Mouse (Mus musculus) megakaryocyte, embryonic 14.5 days (primary cell): ENCODE results near the gene Ank. TPM values are rescaled to one million over a fixed set of nuclear protein-coding genes. Genes with fewer than 3 reads are reported as not detected.
"Not testable (repeated sequence)": the region's sequence is repeated elsewhere in the genome, so short reads cannot be mapped to it uniquely, and the experiment has no call there.

ENCODE experiments used
- H3K27me3 ChIP-seq: replicated peaks from 2 replicates; pipeline ENCODE3; 2012; ENCODE audit warnings: inconsistent platforms
- H3K36me3 ChIP-seq: replicated peaks from 2 replicates; pipeline ENCODE3; 2012; ENCODE audit warnings: low read length, inconsistent platforms, mixed read lengths
- H3K4me1 ChIP-seq: 2 replicates; pipeline ENCODE4 v1.6.1; 2012; ENCODE audit warnings: inconsistent platforms
- H3K4me3 ChIP-seq: replicated peaks from 2 replicates; pipeline ENCODE3; 2012; ENCODE audit warnings: moderate library complexity, mild to moderate bottlenecking, inconsistent platforms
- H3K9me3 ChIP-seq: 2 replicates; pipeline ENCODE4 v1.6.1; 2012; ENCODE audit warnings: inconsistent platforms
- FLI1 ChIP-seq: IDR thresholded peaks from 2 replicates; pipeline ENCODE4 v1.6.1; 2012; ENCODE audit warnings: low read length, inconsistent platforms, mixed read lengths
- GATA1 ChIP-seq: IDR thresholded peaks from 3 replicates; pipeline ENCODE4 v1.6.1; 2012; ENCODE audit warnings: mixed read lengths, low read length, inconsistent platforms, borderline replicate concordance
- polyA plus RNA-seq: library from polyadenylated mRNA; stranded (reverse); fragments of >175 nt; gene quantifications from 2 replicates; pipeline ENCODE4 v1.2.3, GENCODE M21; 2012; ENCODE audit warnings: low replicate concordance; ENCODE audit not compliant: insufficient read depth

Ank gene
- polyA plus RNA-seq, 1 experiment = 5.0 TPM

DNA sequence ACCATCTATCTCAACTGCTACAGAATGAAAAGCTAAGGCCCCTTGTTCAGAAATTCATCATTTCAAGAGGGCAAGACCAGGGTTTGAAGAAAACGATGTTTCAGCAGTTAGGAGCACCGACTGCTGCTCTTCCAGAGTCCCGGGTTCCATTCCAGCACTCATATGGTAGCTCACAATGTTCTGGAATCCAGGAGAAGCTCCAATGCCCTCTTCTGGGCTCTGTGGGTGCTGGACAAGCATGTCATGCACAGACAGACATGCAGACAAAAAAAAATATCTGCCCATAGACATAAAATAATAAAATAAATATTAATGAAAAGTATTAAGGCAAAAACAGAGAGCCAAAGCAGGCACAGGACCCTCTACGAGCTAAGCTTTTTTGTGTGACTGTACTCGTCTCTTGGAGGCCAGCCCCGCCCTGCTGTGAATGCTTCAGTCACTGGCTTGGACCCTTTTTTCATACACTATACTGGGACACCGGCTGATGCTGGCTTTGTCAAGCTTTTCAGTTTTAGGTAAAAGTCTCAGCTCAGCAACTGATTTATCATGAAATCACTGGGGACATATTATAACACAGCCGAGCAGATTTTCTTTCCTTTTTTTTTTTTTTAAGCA, 979 bp upstream of the Ank start:
- Histone ChIP-seq H3K4me1 (peaks cover 26% of the 10 kb centered on the region), H3K9me3 (no peaks in the 10 kb centered on the region), H3K36me3 (no peaks in the 10 kb centered on the region), H3K4me3 (peak overlapping the region; percentile 95), H3K27me3 (peaks cover 20% of the 10 kb centered on the region)
- TF ChIP-seq FLI1 (no peak), GATA1 (no peak)

DNA sequence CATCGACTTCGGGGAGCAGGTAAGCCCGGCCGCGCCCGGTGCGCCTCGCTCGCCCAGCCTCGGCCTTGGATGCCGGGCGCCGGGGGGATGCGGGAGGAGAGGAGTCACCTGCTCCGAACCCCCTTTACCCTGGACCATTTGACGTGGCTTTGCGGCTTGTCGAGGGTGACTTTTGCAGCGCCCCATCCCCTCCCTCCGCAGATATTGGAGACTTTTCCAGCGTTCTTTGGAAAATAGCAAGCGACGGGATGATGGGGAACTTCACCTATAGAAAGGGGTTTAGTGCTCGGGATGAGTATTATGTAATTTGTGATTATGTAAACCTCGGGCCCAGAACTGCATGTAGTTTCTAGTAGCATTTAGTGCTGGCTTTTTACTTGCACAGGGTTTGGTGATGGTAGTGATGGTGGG, 609 bp downstream of the Ank start:
- Histone ChIP-seq H3K27me3 (peaks cover 20% of the 10 kb centered on the region), H3K9me3 (peaks cover 3% of the 10 kb centered on the region; the same call in 1 of the 2 replicates), H3K36me3 (peaks cover 8% of the 10 kb centered on the region), H3K4me3 (peak overlapping the region; percentile 95), H3K4me1 (peaks cover 34% of the 10 kb centered on the region)
- TF ChIP-seq GATA1 = no peak
- TF ChIP-seq FLI1 = no peak

DNA sequence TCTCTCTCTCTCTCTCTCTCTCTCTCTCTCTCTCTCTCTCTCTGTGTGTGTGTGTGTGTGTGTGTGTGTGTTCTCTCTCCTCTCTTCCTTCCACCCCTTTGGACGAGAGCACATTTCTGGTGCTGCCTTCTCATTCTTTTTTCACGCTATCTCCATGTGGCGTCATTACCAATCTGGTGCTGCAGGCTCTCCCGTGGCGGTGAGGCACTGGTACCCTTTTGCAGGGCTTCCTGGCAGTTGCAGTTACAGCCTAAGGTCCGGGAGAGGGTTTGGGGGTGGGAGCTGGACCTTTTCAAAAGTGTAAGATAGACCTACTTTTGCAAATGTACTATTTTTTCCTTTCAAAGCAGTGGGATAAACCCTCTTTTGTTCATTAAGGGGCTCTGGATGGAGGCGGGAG, 1.2 kb downstream of the Ank start:
- TF ChIP-seq GATA1 (no peak), FLI1 (no peak)
- Histone ChIP-seq H3K4me1 (peaks cover 34% of the 10 kb centered on the region), H3K27me3 (peaks cover 20% of the 10 kb centered on the region), H3K9me3 (peaks cover 3% of the 10 kb centered on the region; the same call in 1 of the 2 replicates), H3K4me3 (peak overlapping the region; percentile 95), H3K36me3 (peaks cover 10% of the 10 kb centered on the region)

DNA sequence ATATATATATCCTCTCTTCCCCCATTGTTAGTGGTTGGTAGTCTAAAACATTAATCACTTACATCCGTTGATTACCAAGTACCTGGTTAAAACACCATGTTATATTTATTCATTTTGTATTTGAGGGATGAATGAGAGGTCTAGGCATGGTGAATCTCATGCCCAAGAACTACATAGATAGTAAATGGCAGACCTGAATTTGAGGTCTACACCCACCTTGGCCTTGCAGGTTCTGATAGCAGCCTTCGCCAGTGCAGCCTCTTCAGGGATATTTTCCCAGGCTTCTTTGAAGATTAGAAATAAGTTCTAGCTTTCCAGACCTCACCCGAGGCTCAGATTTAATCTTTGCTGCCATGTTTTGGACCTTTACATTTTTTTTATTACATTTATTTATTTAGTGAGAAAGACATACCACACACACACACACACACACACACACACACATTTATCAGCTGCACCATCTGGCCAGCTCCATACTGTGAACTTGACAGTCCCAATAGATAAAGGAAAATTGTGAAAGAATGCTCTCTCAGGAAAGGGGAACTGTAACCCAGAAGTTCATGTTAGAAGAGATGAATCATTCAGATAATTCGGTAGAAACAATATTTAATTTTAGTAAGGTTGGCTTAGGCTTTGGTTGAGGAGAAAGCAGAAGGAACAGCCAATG, 2.5 kb downstream of the Ank start:
- peaks cover 3% of the 10 kb centered on the region; the same call in 1 of the 2 replicates for H3K9me3 ChIP-seq
- H3K27me3 ChIP-seq = peaks cover 20% of the 10 kb centered on the region
- no peak overlapping the region for H3K4me3 ChIP-seq
- TF ChIP-seq GATA1 (no peak), FLI1 (no peak)
- peaks cover 10% of the 10 kb centered on the region for H3K36me3 ChIP-seq
- H3K4me1 ChIP-seq = peaks cover 34% of the 10 kb centered on the region

DNA sequence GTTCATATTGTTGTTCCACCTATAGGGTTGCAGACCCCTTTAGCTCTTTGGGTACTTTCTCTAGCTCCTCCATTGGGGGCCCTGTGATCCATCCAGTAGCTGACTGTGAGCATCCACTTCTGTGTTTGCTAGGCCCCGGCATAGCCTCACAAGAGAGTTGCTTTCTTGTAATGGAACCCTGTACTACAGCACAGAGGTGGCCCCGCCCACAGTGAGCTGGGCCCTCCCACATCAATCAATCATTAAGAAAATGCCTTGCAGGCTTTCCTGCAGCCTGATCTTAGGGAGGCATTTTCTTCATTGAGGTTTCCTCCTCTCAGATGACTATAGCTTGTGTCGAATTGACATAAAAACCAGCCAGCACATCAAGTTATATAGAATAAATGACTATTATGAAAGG, 3.9 kb downstream of the Ank start:
- Histone ChIP-seq H3K27me3 (peaks cover 17% of the 10 kb centered on the region), H3K4me1 (peaks cover 34% of the 10 kb centered on the region), H3K36me3 (peaks cover 10% of the 10 kb centered on the region)
- not testable (repeated sequence) for H3K9me3 ChIP-seq, H3K4me3 ChIP-seq

DNA sequence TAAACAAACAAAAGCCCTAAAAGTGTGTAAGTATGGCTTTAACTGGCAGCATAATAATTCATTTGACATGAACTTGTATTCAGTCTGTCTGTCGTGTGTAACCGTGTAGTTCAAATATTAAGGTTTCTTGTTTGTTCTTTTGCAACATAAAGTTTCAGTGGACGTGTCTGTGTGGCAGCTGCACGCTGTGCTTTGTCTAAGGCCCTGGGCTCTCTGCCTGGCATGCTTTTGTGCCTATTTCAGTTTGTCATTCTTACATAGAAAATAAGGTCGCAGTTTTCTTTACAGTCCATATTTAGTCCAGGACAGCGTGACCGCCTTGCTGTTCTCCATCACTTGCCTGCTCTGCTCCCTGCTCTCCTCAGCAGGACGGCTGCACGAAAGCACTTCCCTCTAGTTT, 5.8 kb downstream of the Ank start:
- TF ChIP-seq GATA1 (no peak), FLI1 (no peak)
- H3K4me1 ChIP-seq = peaks cover 23% of the 10 kb centered on the region
- peaks cover 16% of the 10 kb centered on the region for H3K36me3 ChIP-seq

DNA sequence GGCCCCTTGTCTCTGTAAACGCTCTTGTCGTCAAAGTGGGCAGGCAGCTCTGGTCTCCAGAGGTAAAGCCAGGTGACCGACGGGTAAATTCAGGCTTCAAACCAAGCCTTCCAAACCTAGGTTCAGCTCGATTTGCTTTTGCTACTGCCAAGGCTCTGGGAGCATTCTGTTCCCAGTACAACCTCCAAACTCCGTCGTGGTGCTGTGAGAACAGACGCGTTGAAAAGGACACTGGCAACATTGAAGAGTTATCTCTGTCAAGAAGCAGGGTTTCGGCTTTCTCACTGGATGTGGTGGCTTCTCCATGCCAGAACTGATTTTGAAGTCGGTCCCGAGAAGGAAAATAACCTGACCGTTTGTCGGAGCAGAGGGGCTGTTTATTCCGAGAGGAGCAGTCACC, 9.5 kb downstream of the Ank start:
- peaks cover 3% of the 10 kb centered on the region; the same call in 1 of the 2 replicates for H3K9me3 ChIP-seq
- peaks cover 5% of the 10 kb centered on the region for H3K27me3 ChIP-seq

More for the DNA sequence above, 5.8 kb downstream of the Ank start:
- no peak overlapping the region for H3K4me3 ChIP-seq
- peaks cover 3% of the 10 kb centered on the region; the same call in 1 of the 2 replicates for H3K9me3 ChIP-seq
- H3K27me3 ChIP-seq = peaks cover 6% of the 10 kb centered on the region

DNA sequence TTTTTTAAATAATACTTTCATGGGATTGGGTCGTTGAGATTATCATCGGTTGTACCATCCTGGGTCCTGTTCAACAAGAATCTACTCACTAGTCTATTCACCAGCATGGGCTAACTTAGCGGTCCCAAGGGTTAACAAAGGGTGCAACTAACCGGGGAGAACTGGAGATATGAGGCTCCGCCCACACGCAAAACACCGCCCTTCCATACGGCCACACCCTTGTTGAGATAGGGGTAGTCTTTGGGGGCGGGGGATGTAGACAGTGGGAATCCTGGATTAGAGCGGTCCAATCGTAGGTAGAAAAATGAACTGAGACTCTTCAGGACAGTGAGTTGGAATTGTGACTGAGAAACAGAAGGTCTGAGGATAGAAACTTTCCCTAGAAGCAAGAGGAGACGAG, 10.2 kb downstream of the Ank start:
- no peak overlapping the region for H3K4me3 ChIP-seq
- H3K36me3 ChIP-seq = peaks cover 10% of the 10 kb centered on the region
- no peak for TF ChIP-seq FLI1
- TF ChIP-seq GATA1 = no peak
- H3K27me3 ChIP-seq = peaks cover 5% of the 10 kb centered on the region
- no peaks in the 10 kb centered on the region for H3K9me3 ChIP-seq
- peaks cover 15% of the 10 kb centered on the region; the same call in 1 of the 2 replicates for H3K4me1 ChIP-seq

More for the DNA sequence above, 9.5 kb downstream of the Ank start:
- peaks cover 14% of the 10 kb centered on the region for H3K4me1 ChIP-seq
- no peak overlapping the region for H3K4me3 ChIP-seq
- H3K36me3 ChIP-seq = peaks cover 17% of the 10 kb centered on the region
- TF ChIP-seq FLI1 = no peak
- TF ChIP-seq GATA1 = no peak

DNA sequence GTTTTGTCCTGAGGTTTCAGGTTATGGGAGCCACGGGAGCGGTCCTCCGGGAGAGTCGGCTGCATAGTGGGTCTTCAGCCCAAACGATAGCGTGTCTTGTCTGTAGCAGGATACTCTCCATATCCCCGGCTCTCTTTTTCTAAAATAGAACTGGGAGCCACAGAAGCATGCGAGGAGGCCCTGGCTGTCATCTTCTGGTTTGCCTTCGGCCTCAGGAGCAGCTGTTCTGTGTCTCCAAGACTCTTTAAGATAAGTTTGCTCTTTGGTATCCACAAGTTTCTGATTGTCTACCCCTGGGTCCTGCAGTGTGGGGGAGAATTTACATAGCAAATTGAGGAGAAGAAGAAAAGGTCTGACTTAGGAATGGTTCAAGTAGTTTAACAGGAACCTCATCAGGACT, 10.7 kb downstream of the Ank start:
- no peak for TF ChIP-seq FLI1
- no peak for TF ChIP-seq GATA1
- peaks cover 18% of the 10 kb centered on the region for H3K4me1 ChIP-seq
- H3K27me3 ChIP-seq = peaks cover 7% of the 10 kb centered on the region
- peaks cover 10% of the 10 kb centered on the region for H3K36me3 ChIP-seq
- no peak overlapping the region for H3K4me3 ChIP-seq
- no peaks in the 10 kb centered on the region for H3K9me3 ChIP-seq

DNA sequence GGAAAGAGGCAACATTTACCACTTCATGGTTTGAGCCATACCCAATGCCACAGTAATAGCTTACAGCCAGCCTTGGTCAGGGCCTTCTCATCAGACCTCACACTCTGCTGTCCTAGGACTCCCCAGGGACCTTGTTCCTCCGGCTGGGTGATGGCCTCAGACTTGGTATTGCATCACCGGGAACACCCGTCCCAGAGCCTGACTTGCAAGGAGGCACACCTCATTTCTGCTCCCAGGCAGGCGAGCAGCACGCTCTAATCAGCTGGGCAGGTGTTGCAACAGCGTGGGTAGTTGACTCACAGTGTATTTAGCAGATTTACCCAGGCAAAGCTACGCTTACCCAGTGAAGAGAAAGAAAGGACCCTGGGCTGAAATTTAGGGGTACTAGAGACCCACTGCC, 11.2 kb downstream of the Ank start:
- Histone ChIP-seq H3K9me3 (no peaks in the 10 kb centered on the region), H3K4me1 (peaks cover 18% of the 10 kb centered on the region), H3K4me3 (no peak overlapping the region), H3K36me3 (peaks cover 8% of the 10 kb centered on the region), H3K27me3 (peaks cover 7% of the 10 kb centered on the region)
- no peak for TF ChIP-seq FLI1
- no peak for TF ChIP-seq GATA1
